Comparison of ENCODE assay signal across 8 mouse cellular contexts in the genomic region with DNA sequence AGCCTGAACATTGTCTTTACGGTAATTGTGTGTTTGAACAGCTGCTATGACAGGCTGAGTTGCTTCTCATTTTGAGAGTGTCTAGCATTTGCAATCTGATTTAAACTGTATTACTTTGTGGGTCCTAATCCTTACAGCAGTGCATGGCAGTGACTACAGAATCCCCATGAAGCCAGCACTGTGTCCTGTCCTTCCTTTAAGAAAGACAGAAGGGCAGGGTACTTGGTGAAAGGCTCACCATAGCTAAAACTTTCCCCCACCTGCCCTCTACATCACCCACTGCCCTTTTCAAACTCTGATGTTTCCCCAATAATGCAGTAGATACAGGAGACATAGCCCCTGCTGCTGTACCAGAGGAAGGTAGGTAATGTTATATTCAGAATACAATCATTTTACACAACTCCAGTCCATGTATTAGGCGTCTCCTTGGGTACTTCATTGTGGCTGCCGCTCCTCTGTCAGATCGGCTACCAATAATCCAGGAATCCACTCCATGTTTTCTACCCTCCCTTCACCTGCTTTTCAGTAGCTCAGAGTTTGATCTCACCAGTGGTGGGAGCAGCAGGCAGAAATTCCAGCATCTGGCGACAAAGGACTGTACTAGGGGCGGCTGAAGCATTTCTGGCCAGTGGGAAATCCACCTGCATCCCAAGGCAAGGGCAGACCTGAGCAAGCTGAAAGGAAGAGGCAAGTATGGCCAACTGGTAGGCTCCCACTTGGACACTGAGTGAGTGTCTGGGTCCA.
DNase-seq lines count a peak whose midpoint lies in the region; ATAC-seq lines count a peak whose summit lies in the region.

No protein-coding gene starts in this region.

- no peaks in the 10 kb centered on the region for H3K36me3 ChIP-seq in heart, embryonic 14.5 days (ENCODE audit: control insufficient read depth, insufficient read depth, low read length)

- no peak for DNase-seq in heart, adult 8-10 months (ENCODE audit: low spot score)
- DNase-seq in embryo, embryonic 10 days (ENCODE audit: low spot score) = peak; percentile 94
- peak; percentile 44 for DNase-seq in layer of hippocampus, adult 9-11 months
- peak; percentile 55 for DNase-seq in lung, postnatal 25 days (ENCODE audit: low spot score)
- peak; percentile 12 for DNase-seq in right cerebral cortex, postnatal 14 days
- no peak for DNase-seq in spleen, postnatal 14 days (ENCODE audit: low spot score in 2 of 2)

- no peak for ATAC-seq in heart, embryonic 14.5 days (ENCODE audit: insufficient number of reproducible peaks, insufficient read depth, low FRiP score, low read depth)
- peak; percentile 76 to 83 for ATAC-seq in hematopoietic stem cell, adult 5-6 weeks (replicated peaks in 1 of 2; ENCODE audit: insufficient read depth in 1 of 2, low FRiP score in 2 of 2, low TSS enrichment in 1 of 2, low read depth in 1 of 2, poor library complexity in 2 of 2, severe bottlenecking in 2 of 2)

- no peaks in the 10 kb centered on the region for H3K27me3 ChIP-seq in heart, embryonic 14.5 days (ENCODE audit: control insufficient read depth, insufficient read depth, low read length)

- H3K4me1 ChIP-seq in heart, embryonic 14.5 days (ENCODE audit: control insufficient read depth in 2 of 2, insufficient read depth in 2 of 2, low read length in 2 of 2) = peaks cover 3 to 6% of the 10 kb centered on the region in 2 experiments; a peak in 3 of 4 replicates

- H3K9me3 ChIP-seq in heart, embryonic 14.5 days (ENCODE audit: control insufficient read depth, low read length) = no peaks in the 10 kb centered on the region

- H3K27ac ChIP-seq in heart, embryonic 14.5 days (replicated peaks in 1 of 2; ENCODE audit: control insufficient read depth in 1 of 2, insufficient read depth in 1 of 2, low read depth in 2 of 2, low read length in 2 of 2) = no peak overlapping the region

- WGBS in heart, embryonic 14.5 days = 16% methylated on average over 6 of the region's 6 CpGs

- peak overlapping the region; percentile 57 for H3K4me2 ChIP-seq in heart, embryonic 14.5 days (ENCODE audit: low read length)

- H3K9ac ChIP-seq in heart, embryonic 14.5 days (ENCODE audit: low read length) = no peak overlapping the region

- 0 out of 4 replicates have a peak overlapping the region, but pooled peaks have one; percentile 4 to 9 for H3K4me3 ChIP-seq in heart, embryonic 14.5 days (ENCODE audit: control insufficient read depth in 1 of 2, insufficient read depth in 1 of 2, low read depth in 1 of 2, low read length in 2 of 2)

Comparison
In these comparisons a context has a peak if more than half of its experiments do, and no peak if none do; other contexts are left out.
1. DNase-seq: peak in embryo, embryonic 10 days (single experiment), layer of hippocampus, adult 9-11 months (single experiment), lung, postnatal 25 days (single experiment) and right cerebral cortex, postnatal 14 days (single experiment); none in heart, adult 8-10 months (single experiment) and spleen, postnatal 14 days (0 of 2).